Mouse (Mus musculus) kidney, adult 2 months (tissue): Measurements from ENCODE around the gene Pheta1.

Experiments used
- CTCF ChIP-seq: fragments of 200-500 bp; conservative IDR thresholded peaks from 2 replicates; pipeline ENCODE4 v1.5.1; 2011; ENCODE audit warnings: low read depth, mild to moderate bottlenecking, control low read depth, low read length, moderate library complexity, mixed read lengths; ENCODE audit not compliant: insufficient read depth, insufficient read length
- POLR2A ChIP-seq: fragments of 200-500 bp; IDR thresholded peaks from one replicate; pipeline ENCODE4 v1.6.1; 2011; ENCODE audit warnings: low read depth, low read length, control low read depth

DNA sequence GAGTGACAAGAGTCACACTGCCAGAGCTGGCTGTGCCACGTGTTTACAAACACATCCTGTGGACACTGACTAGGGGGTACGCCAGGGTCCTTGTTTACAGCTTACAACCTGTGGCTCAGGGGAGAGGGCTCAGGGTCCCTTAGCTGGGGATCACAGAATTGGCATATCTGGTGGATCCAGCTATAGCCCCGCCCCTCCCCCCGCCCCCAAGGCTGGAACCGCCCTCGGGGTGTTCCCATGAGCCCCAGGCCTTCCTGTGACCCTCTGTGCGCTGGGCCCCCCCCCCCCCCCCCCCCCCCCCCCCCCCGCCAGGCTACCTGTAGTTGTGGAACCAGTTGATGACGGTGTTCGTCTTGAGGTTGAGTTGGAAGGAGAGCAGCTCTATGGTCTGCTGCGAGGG is 15.5 kb downstream of the Pheta1 start:
- TF ChIP-seq CTCF, result no peak
- TF ChIP-seq POLR2A, result no peak
